Mouse (Mus musculus): Measurements from ENCODE around the gene Klf17. TPM values are rescaled to one million over a fixed set of nuclear protein-coding genes. Genes with fewer than 3 reads are reported as not detected.

The Klf17 gene
- polyA plus RNA-seq (2012; rRNA removed), result not detected in 2 replicates

DNA sequence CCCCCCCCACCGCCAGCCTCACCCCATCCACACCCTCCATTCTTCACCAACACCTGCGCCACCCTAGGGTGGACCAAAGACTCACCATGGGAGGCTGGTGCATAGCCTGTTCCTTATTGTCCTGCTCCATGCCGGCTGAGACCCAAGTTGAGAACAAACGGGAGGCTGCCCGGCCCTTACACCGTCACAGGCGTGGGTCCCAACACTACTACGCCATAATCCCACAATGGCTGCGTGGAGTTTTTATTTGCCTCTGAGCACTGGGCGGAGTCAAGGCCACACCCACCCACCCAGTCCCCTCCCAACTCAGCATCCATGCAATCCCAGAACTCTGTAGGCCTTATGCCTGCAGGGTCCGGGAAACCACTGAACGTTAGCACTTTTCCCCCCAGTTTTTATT lies at the start of gene Klf17:
Gene Klf17 (minus strand): TSS at position 233 of the 400 bp plus-strand sequence.

DNA sequence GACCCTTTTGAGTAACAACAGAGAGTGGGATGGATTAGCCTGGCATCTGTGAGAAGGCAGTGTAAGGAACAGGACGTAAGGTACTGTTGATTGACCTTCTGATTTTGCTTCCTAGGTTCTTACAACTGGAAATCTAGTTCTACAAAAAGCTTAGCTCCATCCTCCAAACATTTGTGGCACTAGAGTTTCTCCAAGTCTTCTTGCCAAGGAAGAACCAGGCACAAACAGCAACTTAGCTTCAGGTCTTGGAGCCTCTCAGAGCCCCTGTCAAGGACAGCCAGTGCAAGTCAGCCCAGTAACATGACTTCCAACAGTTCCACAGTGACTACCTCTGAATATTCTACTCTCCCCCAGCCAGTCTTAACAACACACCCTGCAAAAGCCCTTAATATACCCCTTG lies 41.3 kb downstream of the Klf17 start, which contains the start of gene Gm12845:
Gene Gm12845 (plus strand): TSS at position 301 of the 400 bp plus-strand sequence.

Other genes with a start within 250 kb of the Klf17 start
- 21.8 and 25.0 TPM in 2 replicates for gene Eri3, start 215.3 kb downstream of the Klf17 start, polyA plus RNA-seq (2012; rRNA removed)
- gene Dmap1, start 83.4 kb downstream of the Klf17 start, polyA plus RNA-seq (2012; rRNA removed), result 11.5 and 12.7 TPM in 2 replicates
- not detected in 2 replicates for gene Gm12845, start 41.2 kb downstream of the Klf17 start, polyA plus RNA-seq (2012; rRNA removed)
- gene Slc6a9, start 68.9 kb upstream of the Klf17 start, polyA plus RNA-seq (2012; rRNA removed), result 19.6 and 22.8 TPM in 2 replicates
- gene Ccdc24, start 106.9 kb upstream of the Klf17 start, polyA plus RNA-seq (2012; rRNA removed), result 0.30 TPM in 2 replicates
- gene B4galt2, start 117.8 kb upstream of the Klf17 start, polyA plus RNA-seq (2012; rRNA removed), result 1.7 and 1.9 TPM in 2 replicates
- 134 and 138 TPM in 2 replicates for gene Atp6v0b, start 121.7 kb upstream of the Klf17 start, polyA plus RNA-seq (2012; rRNA removed)
- 4.9 and 5.1 TPM in 2 replicates for gene Dph2, start 126.4 kb upstream of the Klf17 start, polyA plus RNA-seq (2012; rRNA removed)
- gene Ipo13, start 149.4 kb upstream of the Klf17 start, polyA plus RNA-seq (2012; rRNA removed), result 9.6 and 10.0 TPM in 2 replicates
- 0.19 and 0.26 TPM in 2 replicates for gene Artn, start 164.1 kb upstream of the Klf17 start, polyA plus RNA-seq (2012; rRNA removed)